ENCODE assay signal across 9 mouse cellular contexts in genomic region chr2:13792256-13793005, GRCm38 (mm10). TPM values are rescaled to one million over a fixed set of nuclear protein-coding genes. Genes with fewer than 3 reads are reported as not detected.
DNase-seq lines count a peak whose midpoint lies in the region; ATAC-seq and TF ChIP-seq lines count a peak whose summit lies in the region.
"Had no signal": no experiment of that assay in that cellular context is flagged by ENCODE, and none has a peak within 500 bp of the region (broad histone marks: within the 10 kb centered on the region; RNA-seq: fewer than 3 reads in every experiment).

No protein-coding gene starts in this region.

- no peaks in the 10 kb centered on the region for H3K36me3 ChIP-seq in heart, adult 2 months (ENCODE audit: control insufficient read depth, insufficient read depth, low read length)
- H3K36me3 ChIP-seq in E14TG2a.4 (ENCODE audit: insufficient read depth, low read length), result no peaks in the 10 kb centered on the region
- H3K36me3 ChIP-seq in hindbrain, embryonic 11.5 days (ENCODE audit: control insufficient read depth, insufficient read depth, low read length), result no peaks in the 10 kb centered on the region
- no peaks in the 10 kb centered on the region for H3K36me3 ChIP-seq in liver, postnatal 0 days (replicated peaks; ENCODE audit: insufficient read depth, low read length)

- no peak for TF ChIP-seq CTCF in heart, adult 2 months (IDR thresholded peaks at IDR 0.05)
- TF ChIP-seq CTCF in E14TG2a.4 (conservative IDR thresholded peaks at IDR 0.05; ENCODE audit: low read length), result no peak
- TF ChIP-seq CTCF in liver, postnatal 0 days (IDR thresholded peaks at IDR 0.05; ENCODE audit: low read depth), result no peak
- no peak for TF ChIP-seq CTCF in cerebellum, adult 2 months (IDR thresholded peaks at IDR 0.05; ENCODE audit: borderline replicate concordance, insufficient read depth, low read depth, low read length)

- intact Hi-C loops in heart, adult 2 months (cut with DNase I), result loop anchor here (5.0 kb wide), 1 partner anchor 40 kb away; no protein-coding TSS in a partner anchor

- no peaks in the 10 kb centered on the region; the same call in 1 of the 2 replicates for H3K4me1 ChIP-seq in heart, adult 2 months (ENCODE audit: control insufficient read depth, insufficient read depth, low read length)
- peaks cover 10% of the 10 kb centered on the region; the same call in 1 of the 2 replicates for H3K4me1 ChIP-seq in E14TG2a.4 (replicated peaks; ENCODE audit: low read depth, low read length)
- no peaks in the 10 kb centered on the region for H3K4me1 ChIP-seq in hindbrain, embryonic 11.5 days (replicated peaks; ENCODE audit: control insufficient read depth, insufficient read depth, low read length)
- H3K4me1 ChIP-seq in liver, postnatal 0 days (ENCODE audit: insufficient read depth), result peaks cover 11% of the 10 kb centered on the region
- no peaks in the 10 kb centered on the region for H3K4me1 ChIP-seq in cerebellum, adult 2 months (ENCODE audit: control insufficient read depth, insufficient read depth, low read length)

- no peaks in the 10 kb centered on the region for H3K27me3 ChIP-seq in heart, adult 2 months (ENCODE audit: control insufficient read depth, insufficient read depth, low read length)
- H3K27me3 ChIP-seq in E14TG2a.4 (ENCODE audit: insufficient read depth, low read length), result peaks cover 52% of the 10 kb centered on the region
- peaks cover 15% of the 10 kb centered on the region for H3K27me3 ChIP-seq in hindbrain, embryonic 11.5 days (ENCODE audit: control insufficient read depth, insufficient read depth, low read length)
- H3K27me3 ChIP-seq in liver, postnatal 0 days (ENCODE audit: insufficient read depth, low read length), result peaks cover 23% of the 10 kb centered on the region
- no peaks in the 10 kb centered on the region for H3K27me3 ChIP-seq in cerebellum, adult 2 months (ENCODE audit: control insufficient read depth, insufficient read depth, low read length)

- H3K9ac ChIP-seq in heart, adult 2 months (ENCODE audit: low read depth, low read length), result no peak overlapping the region
- peak overlapping the region; percentile 40; the same call in 1 of the 2 replicates for H3K9ac ChIP-seq in hindbrain, embryonic 11.5 days (ENCODE audit: low read depth, low read length)
- no peak overlapping the region for H3K9ac ChIP-seq in liver, postnatal 0 days (replicated peaks)

- no peak for TF ChIP-seq EP300 in heart, adult 2 months (IDR thresholded peaks at IDR 0.05; ENCODE audit: insufficient read depth, low read depth, low read length)
- TF ChIP-seq EP300 in liver, postnatal 0 days (IDR thresholded peaks at IDR 0.05; ENCODE audit: low read depth), result no peak

- H3K4me2 ChIP-seq in hindbrain, embryonic 11.5 days (replicated peaks; ENCODE audit: low read depth, low read length), result peak overlapping the region; percentile 93
- H3K4me2 ChIP-seq in liver, postnatal 0 days (ENCODE audit: low read depth, low read length), result no peak overlapping the region

- peak overlapping the region; percentile 60 for H3K4me3 ChIP-seq in heart, adult 2 months
- H3K4me3 ChIP-seq in E14TG2a.4 (replicated peaks; ENCODE audit: low read length), result peak overlapping the region; percentile 80
- peak overlapping the region; percentile 51 for H3K4me3 ChIP-seq in hindbrain, embryonic 11.5 days (ENCODE audit: low read depth, low read length)
- H3K4me3 ChIP-seq in liver, postnatal 0 days (ENCODE audit: low read depth, low read length), result 0 out of 2 replicates have a peak overlapping the region, but pooled peaks have one; percentile 49
- H3K4me3 ChIP-seq in cerebellum, adult 2 months (replicated peaks; ENCODE audit: insufficient read depth, low read depth, low read length), result no peak overlapping the region

- ATAC-seq in hindbrain, embryonic 11.5 days (ENCODE audit: low FRiP score), result 0 out of 2 replicates have a peak, but pooled peaks have one; percentile 11
- no peak for ATAC-seq in liver, postnatal 0 days

- DNase-seq in heart, adult 2 months, result peak; percentile 5 to 20
- DNase-seq in heart, adult 9 months (ENCODE audit: low spot score in 2 of 2), result no peak
- peak; percentile 34 for DNase-seq in hindbrain, embryonic 11.5 days (ENCODE audit: low spot score)
- no peak for DNase-seq in liver, postnatal 0 days
- no peak for DNase-seq in testis, postnatal 14 days (ENCODE audit: low spot score)
- no peak for DNase-seq in cerebellum, adult 2 months
- DNase-seq in frontal cortex, postnatal 14 days (ENCODE audit: low spot score in 2 of 2), result no peak

- 50% methylated on average over 13 of the region's 13 CpGs for WGBS in heart, adult 2 months
- WGBS in hindbrain, embryonic 11.5 days, result 37% methylated on average over 13 of the region's 13 CpGs
- WGBS in liver, postnatal 0 days (ENCODE audit: insufficient replicate concordance), result 36% methylated on average over 13 of the region's 13 CpGs
- WGBS in cerebellum, adult 2 months, result 36% methylated on average over 13 of the region's 13 CpGs

- no peaks in the 10 kb centered on the region for H3K9me3 ChIP-seq in E14TG2a.4 (ENCODE audit: low read length)
- H3K9me3 ChIP-seq in hindbrain, embryonic 11.5 days (ENCODE audit: control insufficient read depth, low read length), result no peaks in the 10 kb centered on the region
- H3K9me3 ChIP-seq in liver, postnatal 0 days (ENCODE audit: low read length), result no peaks in the 10 kb centered on the region

- H3K79me2 ChIP-seq in heart, adult 2 months (replicated peaks; ENCODE audit: control insufficient read depth, insufficient read depth, low read length), result no peaks in the 10 kb centered on the region

- H3K27ac ChIP-seq in heart, adult 2 months, result no peak overlapping the region; the same call in 1 of the 2 replicates
- no peak overlapping the region for H3K27ac ChIP-seq in hindbrain, embryonic 11.5 days (ENCODE audit: low read depth, low read length)
- no peak overlapping the region for H3K27ac ChIP-seq in liver, postnatal 0 days (ENCODE audit: low read depth)
- H3K27ac ChIP-seq in cerebellum, adult 2 months (ENCODE audit: insufficient read depth, low read length), result no peak overlapping the region

- no peak for TF ChIP-seq POLR2A in heart, adult 2 months (IDR thresholded peaks at IDR 0.05; ENCODE audit: insufficient read depth, low read depth, low read length)
- no peak for TF ChIP-seq POLR2A in cerebellum, adult 2 months (IDR thresholded peaks at IDR 0.05; ENCODE audit: borderline replicate concordance, insufficient read depth, low read length)

RNA-seq across cellular contexts. Expression of gene St8sia6, which starts 1.4 kb away (rescaled TPM):
- 1 to 10 TPM; 1.2 to 1.7 TPM for total RNA-seq in heart, adult 2 months (2021)
- polyA plus RNA-seq in heart, adult 2 months (2012; rRNA removed), result 0.74 and 0.91 TPM in 2 replicates
- 0.02 and 0.18 TPM in 2 replicates for polyA plus RNA-seq in hindbrain, embryonic 11.5 days (2014; fragmentation: Nextera tagmentation; extraction: Ambion mirVana)
- polyA plus RNA-seq in liver, postnatal 0 days (2015; fragmentation: Nextera tagmentation; extraction: Ambion mirVana), result 0.02 and 0.05 TPM in 2 replicates
- 0.93 and 1.0 TPM in 2 replicates for polyA plus RNA-seq in cerebellum, adult 2 months (2012; rRNA removed)
- polyA plus RNA-seq: erythroblast, embryonic 14.5 days had no signal

Comparison
In these comparisons a context has a peak if more than half of its experiments do, and no peak if none do; other contexts are left out.
1. DNase-seq: peak in heart, adult 2 months (2 of 2) and hindbrain, embryonic 11.5 days (single experiment); none in heart, adult 9 months (0 of 2), liver, postnatal 0 days (single experiment), testis, postnatal 14 days (single experiment), cerebellum, adult 2 months (0 of 2) and frontal cortex, postnatal 14 days (0 of 2).